Mouse (Mus musculus) naive thymus-derived CD4-positive, alpha-beta T cell, adult 2 months (primary cell): ENCODE results near the gene Parp6.
A peak's percentile ranks its signal among the peaks of the same experiment; 100 is the strongest.

Experiments
- DNase-seq: peaks from one replicate; pipeline ENCODE4 v3.0.0-alpha.2; 2011; ENCODE audit warnings: low read depth

Parp6 gene

DNA sequence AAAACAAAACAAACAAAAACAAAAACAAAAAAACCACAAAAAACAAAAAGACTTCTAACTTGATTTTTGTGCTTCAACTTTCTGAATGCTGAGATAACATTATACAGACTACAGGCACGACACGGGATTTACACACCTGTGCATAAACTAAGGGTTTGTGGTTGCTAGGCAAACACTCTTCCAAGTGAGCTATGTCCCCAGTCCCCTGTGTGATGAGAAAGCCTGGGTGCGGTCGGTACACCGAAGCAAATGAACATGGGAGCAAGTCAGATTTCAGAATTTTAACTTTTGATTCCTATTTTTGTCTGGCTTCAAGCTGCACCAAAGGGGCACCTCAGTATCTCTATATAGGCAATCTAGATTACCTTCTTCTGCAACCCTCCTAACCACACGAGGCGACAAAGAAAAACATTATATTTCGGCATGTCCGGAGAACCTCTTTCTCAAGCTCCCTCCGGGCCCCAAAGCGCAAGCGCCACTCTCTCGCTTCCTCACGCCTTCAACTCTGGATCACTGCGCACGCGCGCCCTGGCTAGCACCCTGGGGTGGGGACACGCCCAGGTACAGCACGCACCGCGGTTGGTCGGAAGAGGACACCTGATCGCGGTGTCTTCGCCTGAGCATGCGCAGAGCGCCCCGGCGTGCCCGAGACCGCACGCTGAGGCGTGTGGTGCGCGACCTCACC is at the start of gene Parp6:
Parp6 (plus strand) TSS at position 663 of the 685 bp plus-strand sequence.
- peak; percentile 100 for DNase-seq

DNA sequence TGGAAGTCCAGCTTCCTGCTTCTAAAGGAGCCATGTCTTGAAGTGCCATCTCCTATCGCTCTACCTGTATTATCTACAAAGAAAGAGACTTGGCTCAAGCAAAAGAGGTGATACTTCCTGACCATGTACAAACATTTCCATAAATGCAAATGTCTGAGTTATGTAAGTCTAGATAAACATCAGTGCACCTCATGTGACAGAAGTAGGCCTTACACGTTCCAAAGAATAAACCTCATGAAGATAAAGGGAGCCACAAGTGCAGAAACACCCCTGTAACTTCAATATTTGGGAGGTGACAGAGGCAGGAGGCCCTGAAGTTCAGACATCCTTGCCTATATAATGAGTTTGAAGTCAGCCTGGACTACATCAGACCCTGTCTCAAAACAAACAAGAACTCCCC is 45.2 kb upstream of the Parp6 start:
- no peak for DNase-seq

DNA sequence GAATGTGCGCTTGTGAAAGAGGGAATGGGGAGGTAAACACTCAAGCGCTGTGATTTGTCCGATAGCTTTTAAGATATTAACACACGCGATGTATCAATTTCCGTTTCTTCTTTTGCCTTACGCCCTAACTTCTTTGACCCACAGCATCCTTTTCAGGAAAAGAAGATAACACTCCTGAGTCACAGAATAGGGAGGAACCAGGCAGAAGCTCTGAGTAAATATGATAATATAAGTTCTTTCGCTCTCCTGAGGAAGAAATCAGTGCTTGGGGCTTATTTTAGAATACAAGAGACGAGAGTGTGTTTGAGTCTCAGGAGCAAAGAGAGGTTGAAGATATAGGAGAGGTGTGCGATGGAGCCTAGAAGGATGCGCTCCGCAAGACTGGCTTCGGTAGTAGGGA is 39.7 kb upstream of the Parp6 start:
- no peak for DNase-seq

DNA sequence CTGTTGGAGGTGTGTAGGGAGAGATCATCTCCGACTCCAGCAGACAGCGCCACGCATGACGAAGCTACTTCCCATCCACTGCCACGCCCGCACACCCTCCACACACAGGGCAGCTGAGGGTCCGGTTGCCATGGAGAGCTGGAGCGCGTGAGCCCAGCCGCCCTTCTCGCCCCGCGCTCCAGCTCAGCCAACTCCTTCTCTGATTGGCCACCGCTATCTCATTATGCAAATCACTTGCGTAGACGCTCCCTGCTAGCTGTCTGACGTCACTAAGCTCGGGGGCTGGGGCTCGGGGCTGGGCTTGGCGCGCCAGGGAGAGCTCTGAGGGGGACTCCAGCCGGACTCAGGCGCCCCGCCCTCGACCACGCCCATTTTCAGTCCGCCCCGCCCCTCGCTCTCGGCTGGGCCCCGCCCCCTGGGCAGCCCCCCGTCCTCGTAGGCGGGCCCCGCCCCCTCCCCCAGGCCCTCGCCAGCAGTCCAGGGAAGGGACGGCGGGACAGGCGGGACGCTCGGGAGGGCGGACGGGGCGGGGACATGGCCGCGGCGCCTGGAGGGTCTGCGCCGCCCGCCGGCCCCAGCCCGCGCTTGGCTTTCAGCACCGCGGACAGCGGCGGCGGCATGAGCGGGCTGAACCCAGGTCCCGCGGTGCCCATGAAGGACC is 39.1 kb upstream of the Parp6 start, which contains the start of gene Celf6:
Celf6 (plus strand) TSS at position 74 of the 661 bp plus-strand sequence.
- DNase-seq: peak; percentile 52

DNA sequence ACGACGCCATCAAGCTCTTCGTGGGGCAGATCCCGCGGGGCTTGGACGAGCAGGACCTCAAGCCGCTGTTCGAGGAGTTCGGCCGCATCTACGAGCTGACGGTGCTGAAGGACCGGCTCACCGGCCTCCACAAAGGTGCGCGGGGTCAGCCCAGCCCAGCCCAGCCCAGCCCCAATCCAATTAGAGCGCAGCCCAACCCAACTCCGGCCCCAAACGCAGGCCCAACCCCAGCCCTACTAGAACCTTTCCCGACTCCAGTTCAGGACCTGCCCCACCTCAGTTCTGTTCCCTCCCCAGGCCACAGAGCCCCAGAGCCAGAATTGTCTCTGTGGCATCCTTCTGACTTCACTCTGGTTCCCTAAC is 38.6 kb upstream of the Parp6 start:
- peak; percentile 14 for DNase-seq

DNA sequence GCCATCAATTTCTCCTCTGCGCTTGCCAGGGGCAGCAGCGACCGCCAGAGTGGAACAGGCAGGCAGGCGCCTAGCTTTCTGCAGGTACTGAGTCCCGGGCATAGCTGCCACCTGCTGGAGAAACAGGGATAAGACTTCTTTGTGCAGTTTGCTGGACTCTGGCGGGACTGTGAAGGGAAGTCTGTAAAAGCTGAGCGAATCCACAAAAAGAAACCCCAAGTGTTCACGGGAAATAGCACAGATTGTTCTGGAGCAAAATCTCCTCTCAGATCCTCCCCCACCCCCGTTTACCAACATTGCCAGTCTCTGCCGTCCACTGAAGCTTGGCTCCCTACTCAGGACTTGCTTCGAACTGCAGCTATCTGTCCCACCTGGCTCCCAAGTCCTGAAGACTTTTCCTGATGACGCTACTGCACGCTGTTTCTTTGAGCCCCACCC is 32.2 kb upstream of the Parp6 start:
- DNase-seq: peak; percentile 66

DNA sequence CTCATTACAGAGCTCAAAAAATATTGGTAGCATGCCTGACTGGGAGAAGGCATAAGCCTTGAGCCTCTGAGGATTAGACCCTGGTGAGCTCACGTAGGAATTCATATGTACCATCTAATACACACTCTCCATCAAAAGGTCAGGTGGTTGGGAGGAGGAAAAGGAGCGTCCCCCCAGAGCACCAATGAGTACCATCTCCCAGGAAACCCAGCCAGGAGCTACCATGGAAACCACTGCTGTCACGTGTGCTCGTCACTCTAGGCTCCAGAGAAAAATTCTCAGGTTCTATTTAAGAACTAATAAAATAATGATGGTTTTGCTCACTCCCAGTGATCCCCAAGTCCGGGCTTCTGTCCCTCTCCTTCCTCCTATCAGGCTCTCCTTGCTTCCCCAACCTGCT is 28.8 kb upstream of the Parp6 start:
- DNase-seq: no peak

DNA sequence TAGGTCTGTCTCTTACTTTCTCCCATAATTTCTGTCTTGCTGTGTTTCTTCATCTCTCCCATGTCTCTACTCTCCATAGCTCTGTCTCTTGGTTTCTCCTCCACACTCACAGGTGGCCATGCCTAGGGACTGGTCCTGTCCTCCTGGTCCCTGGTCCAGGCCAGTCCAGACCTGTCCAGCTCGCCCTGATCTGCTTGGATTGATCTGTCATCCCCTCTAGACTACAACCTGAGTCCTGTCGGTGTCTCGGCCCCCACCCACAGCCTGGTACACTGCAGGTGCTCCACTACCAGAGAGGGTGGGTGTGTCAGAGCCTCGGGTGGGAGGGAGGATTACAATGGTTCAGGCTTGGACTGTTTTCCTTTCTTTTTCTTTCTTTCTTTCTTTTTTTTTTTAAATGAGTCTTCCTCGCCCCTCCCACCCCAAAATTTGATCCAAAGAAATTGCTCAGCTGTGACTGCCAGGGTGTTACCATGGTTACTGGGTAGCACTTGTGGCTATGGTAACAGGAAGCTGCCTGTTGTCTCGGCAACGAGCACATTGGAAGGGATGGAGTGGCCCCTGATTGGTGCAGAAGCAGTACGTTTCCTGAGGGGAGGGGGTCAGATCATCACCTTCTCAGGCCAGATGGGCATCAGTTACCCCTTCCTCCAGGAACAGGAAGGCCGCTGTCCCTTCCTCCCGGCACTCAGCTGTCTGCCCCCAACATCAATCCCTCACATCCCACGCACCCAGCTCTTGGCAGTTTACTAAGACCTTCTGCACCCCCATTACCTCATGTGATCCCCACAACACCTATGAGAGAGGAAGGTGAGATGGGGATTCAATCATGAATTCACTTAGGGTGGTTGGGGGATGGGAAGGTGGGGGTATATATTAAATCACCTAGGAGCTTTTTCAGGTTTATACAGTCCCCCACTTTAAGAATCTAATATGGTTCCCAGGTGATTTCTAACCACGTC is 28.1 kb upstream of the Parp6 start:
- no peak for DNase-seq

DNA sequence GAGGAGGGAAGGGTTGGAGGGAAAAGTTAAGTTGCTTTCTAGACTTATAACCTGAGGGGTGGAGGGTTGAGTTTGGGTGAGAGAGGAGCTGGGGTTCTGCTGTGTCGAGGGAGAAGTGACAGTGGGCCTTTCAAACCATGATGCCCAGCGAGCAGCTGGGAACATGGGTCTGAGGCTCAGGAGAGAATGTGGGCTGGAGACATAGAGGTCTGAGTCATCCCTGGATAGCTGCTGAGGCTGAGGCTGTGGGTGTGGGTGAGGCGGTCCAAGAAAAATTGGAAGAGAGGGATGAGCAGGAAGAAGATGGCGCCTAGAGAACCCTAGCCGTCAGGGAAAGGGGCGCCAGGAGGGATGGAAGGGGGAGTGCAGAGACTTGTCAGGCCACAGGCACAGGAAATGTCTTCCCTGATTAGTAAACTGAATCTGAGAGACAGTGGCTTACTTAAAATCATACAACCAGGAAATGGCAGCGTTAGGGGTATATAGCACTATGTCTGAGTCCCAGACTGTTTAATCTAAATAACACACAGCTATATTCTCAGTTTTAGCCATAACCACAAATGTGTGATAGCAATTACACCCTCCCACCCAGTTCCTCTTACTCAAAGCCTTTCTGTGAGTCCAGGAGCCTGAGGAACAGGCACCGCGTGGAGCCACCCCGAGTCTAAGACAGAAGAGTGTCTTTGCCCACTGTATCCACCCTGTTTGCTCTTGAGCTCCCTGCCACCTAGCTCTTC is 27.2 kb upstream of the Parp6 start:
- no peak for DNase-seq

DNA sequence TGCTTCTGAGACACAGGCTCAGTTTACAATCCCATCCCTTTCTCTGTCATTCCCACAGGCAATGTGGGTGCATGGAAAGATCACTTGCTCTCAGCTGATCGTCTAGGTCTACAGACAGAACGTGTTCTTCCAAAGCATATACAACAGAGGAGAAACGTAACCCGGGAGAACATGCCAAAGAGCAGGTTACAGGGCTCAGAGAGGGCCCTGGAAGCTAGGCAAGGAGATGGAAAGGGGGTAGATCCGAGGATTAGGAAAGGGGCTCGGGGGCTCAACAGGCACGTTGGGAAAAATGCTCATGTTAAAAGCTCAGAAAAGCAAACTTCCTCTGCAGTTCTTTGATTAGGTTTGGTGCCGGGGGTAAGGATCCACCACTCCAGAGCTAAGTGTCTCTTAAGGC is 15.4 kb upstream of the Parp6 start:
- no peak for DNase-seq

DNA sequence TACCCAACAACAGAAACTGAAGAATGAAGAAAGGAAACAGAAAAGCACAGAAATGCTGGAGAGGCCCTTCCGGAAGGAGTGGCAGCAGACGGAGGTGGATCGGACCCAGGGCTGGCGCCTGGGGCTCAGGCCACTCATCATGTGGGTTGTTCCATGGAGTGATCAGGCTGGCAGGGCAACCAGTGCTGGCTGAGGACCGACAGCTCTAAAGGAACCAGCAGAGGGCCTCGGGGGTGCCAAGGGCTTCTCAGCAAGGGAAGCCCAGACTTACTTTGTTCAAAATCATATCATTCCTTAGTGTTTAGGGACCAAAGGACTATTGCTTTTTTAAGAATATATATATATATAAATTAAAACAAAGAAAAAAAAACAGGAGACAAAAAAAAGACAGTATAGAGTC is 11.1 kb upstream of the Parp6 start:
- no peak for DNase-seq

DNA sequence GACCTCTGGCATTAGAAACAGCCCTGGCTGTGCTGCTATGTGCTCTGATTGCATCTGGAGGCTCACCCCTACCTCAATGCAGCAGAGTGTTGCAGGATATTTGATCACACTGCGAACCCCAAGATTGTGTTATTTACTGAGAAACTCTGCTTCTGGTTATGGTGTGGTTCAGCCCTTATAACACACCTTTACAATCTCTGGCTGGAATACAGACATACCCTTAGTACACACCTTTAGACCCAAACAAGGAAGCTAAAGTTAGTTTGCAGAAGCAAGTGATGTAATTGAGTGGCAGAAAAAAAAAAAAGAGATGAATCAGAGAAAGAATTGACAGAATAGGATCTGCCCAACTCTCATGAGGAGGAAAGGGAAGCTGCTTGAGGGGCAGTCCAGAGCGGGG is 6.1 kb upstream of the Parp6 start:
- DNase-seq: no peak

DNA sequence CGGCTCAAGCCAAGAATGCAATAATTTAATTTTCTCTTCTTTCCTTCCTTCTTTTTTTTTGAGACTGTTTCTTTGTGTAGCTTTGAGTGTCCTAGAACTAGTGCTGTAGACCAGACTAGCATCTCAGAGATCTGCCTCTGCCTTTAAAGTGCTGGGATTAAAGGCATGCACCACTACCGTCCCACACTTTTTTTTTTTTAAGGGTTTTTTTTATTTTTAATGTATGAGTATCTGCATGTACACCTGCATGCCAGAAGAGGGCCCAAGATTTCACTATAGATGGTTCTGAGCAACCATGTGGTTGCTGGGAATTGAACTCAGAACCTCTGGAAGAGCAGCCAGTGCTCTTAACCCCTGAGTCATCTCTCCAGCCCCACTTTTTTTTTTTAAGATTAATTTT is 1.3 kb upstream of the Parp6 start:
- no peak for DNase-seq

DNA sequence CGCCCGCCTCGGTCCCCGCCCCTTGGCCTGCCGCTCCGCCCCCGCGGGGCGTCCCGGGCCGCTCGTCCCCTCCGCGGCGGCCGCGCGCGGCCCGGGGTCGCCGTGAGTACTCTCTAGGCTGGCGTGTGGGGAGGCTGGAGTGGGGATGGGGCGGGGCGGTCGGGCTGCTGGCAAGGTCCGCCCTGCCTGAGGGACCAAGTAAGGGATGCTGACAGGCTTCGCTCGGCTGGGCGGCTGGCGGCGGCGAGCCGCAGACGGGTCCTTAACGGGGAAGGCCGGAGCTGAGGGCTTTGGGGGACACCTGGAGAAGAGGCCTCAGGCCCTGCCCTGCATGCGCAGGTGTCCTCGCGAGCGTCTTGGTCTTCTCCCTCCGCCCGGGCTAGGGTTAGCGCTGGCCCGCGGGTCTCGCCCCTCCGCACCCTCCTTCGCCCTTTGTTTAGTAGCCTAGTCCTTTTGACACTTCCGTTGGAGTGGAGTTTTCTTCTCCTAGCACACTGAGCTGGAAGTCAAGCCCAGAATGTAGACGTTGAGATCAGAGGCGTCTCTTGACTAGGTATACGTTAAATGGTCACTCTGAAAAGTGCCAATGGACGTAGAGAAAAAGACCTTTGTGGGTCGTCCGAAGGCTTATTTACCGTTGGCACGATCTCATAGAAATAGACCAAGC is 356 bp downstream of the Parp6 start:
- no peak for DNase-seq

DNA sequence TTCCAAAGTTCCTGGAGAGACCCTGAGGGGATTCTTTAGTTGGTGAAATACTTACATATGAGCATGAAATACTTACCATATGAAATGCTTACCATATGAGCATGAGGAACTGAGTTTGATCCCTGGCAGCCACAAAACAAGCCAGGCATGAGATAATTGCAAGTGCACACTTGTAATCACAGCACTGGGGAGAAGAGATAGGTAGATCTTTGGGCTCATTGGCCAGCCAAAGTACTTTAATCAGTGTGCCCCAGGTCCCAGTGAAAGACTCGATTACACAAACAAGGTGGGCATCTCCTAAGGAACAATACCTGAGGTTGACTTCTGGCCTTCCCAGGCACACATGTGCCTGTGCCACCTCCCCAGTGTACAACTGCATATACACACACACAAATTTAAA is 21.3 kb downstream of the Parp6 start:
- no peak for DNase-seq

DNA sequence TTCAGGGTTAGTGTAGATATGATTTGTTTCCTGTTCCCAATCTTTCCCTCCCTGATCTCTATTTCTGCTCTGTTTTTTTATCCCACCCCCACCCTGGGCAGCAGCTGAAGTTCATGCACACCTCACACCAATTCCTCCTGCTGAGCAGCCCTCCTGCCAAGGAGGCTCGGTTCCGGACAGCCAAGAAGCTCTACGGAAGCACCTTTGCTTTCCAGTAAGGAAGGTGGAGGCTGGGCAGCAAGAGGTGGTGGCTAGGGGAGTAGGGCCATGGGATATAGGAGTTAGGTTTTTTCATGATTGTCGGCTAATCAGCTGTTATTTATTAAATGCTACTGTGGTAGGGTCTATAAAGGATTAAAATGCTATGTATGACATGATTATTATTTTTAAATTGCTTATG is 22.9 kb downstream of the Parp6 start:
- no peak for DNase-seq

DNA sequence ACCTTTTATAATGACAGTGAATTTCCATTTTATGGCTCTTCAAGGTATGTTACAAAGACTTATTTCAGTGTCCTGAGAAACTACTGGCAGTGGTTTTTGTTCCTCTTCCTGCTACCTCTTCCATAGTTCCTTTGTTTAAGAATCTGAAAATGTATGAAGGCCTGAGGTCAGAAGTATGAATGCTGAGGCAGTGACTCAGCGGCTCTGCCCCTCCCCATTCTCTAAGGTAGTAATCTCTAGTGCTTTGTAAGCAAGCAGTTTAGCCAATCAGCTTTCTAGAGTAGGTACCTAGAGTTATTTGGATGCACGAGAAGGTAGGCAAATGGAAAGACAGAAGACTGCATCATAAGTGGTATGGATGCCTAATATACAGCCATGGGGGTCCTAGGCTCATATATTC is 24.2 kb downstream of the Parp6 start:
- no peak for DNase-seq

DNA sequence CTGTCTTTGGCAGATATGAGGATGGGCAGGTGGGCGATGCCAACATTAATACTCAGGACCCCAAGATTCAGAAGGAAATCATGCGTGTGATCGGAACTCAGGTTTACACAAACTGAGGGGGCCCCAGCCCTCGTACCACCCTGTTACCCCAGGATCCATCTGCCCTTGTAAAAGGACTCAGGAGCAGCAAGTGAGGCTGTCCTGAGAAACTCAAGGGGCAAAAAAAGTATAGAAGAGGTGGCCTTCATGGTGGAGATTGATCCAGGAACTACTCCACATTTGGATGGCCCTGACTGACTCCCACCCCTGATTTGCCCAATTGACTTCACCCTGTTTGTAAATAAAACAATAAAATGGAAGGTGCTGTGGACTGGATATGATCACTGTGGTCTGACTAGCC is 32.8 kb downstream of the Parp6 start:
- no peak for DNase-seq

DNA sequence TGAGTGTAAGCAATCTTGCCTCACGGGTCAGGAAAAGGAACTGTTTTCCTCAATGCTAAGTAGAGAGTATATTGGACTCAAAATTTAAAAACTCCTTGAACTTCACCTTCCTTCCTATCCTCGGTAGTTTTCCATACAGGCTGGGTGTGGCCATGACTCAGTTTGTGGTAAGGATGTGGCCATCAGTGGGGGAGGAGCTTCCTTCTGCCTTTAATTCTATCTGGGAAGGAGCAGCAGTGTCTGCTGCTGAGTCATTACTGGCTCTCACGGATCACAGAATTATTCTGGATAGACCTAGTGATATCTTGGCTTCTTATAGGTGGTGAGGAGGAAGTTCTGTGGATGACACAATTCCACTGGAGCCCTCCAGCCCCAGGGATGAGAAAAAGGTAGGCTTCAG is 36.3 kb downstream of the Parp6 start:
- no peak for DNase-seq

DNA sequence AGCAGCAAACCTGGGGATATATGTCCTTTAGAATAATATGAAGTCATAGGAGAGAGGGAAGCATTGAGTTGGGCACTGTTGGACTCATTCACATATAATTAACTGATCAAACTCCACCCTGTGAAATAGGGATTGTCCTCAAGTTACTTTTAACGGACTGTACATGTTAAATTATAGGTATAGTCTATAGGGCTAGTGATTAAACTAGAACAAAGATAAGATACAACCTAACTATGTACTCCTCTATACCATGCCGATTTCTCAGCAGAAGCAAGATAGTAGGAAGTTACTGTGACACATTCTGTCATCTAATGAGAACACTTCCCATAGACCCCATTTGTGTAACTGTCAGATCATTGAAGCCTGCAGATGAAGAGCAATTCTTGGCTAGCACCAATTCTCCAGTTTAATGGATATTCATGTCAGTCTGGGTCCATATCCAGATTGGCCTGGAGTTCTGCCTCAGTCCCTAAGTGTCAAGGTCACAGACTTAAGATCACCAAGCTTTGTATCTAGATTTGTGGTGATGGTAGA is 37.4 kb downstream of the Parp6 start:
- DNase-seq: no peak

DNA sequence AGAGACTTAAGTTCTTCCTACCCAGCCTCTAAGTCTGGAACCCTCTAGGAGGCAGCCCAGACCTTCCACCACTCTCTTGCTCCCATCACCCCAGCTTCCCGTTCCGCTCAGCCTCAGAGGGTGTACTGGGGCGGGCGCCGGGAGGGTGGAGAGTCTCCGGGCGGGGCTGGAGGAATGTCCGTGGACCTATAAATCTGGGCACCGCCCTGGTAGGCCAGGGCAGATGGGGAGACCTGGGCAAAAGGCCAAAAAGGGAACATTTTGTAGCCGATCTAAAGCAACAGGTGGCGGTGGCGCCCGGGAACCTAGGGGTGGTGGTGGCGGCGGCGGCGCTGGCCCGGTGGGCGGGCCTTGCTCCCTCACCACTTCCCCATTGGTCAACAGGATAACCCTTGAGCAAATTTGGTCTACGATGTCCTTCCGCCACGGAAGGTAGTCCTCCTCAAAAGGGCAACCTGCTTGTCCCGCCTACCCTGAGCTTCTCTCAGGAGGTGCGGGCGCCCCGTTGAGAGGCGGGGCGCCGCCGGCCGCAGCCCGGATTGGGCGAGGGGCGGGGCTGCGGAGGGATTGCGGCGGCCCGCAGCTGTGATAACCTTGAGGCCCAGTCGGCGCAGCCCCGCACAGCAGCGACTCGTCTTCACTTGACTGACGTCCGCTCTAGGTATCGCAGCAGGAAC is 39.0 kb downstream of the Parp6 start, which contains the start of gene Pkm:
Pkm (plus strand) TSS at position 411 of the 677 bp plus-strand sequence.
- peak; percentile 99 for DNase-seq
